Mouse (Mus musculus): ENCODE data around the gene Aars2. TPM values are rescaled to one million over a fixed set of nuclear protein-coding genes. Genes with fewer than 3 reads are reported as not detected.

The Aars2 gene
- polyA plus RNA-seq, 1 experiment from 2014 or later, result 5.9 TPM

DNA sequence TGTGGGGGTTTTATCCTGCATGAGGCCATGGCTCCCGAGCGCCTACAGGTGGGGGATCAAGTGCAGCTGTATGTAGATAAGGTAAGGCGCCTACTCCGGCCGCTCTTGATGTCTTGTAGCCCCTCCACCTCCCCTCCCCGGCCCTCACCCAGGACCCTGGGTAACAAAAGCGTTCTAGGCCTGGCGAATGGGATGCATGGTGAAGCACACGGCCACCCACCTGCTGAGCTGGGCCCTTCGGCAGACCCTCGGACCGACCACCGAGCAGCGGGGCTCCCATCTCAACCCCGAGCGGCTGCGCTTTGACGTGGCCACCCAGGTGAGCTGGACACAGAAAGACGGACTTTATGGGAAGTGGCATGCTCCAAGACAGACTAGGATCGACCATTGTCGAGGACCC, 10.5 kb downstream of the Aars2 start:
- DNase-seq (ENCODE audit: low spot score) (no peak), ATAC-seq (no peak)
- Histone ChIP-seq H3K9ac (replicated peaks; ENCODE audit: low read depth) (no peak overlapping the region), H3K9me3 (ENCODE audit: low read length) (no peaks in the 10 kb centered on the region), H3K27ac (ENCODE audit: low read length) (no peak overlapping the region), H3K4me1 (ENCODE audit: insufficient read depth, low read depth, low read length) (no peaks in the 10 kb centered on the region), H3K4me2 (replicated peaks; ENCODE audit: low read depth, low read length) (no peak overlapping the region), H3K36me3 (ENCODE audit: insufficient read depth, low read length) (no peaks in the 10 kb centered on the region), H3K4me3 (ENCODE audit: low read depth, low read length) (no peak overlapping the region), H3K27me3 (replicated peaks; ENCODE audit: insufficient read depth, low read length) (no peaks in the 10 kb centered on the region)
- TF ChIP-seq EP300 (IDR thresholded peaks at IDR 0.05) (no peak), CTCF (IDR thresholded peaks at IDR 0.05) (no peak)
- 93% methylated on average over 21 of the region's 21 CpGs for WGBS

DNA sequence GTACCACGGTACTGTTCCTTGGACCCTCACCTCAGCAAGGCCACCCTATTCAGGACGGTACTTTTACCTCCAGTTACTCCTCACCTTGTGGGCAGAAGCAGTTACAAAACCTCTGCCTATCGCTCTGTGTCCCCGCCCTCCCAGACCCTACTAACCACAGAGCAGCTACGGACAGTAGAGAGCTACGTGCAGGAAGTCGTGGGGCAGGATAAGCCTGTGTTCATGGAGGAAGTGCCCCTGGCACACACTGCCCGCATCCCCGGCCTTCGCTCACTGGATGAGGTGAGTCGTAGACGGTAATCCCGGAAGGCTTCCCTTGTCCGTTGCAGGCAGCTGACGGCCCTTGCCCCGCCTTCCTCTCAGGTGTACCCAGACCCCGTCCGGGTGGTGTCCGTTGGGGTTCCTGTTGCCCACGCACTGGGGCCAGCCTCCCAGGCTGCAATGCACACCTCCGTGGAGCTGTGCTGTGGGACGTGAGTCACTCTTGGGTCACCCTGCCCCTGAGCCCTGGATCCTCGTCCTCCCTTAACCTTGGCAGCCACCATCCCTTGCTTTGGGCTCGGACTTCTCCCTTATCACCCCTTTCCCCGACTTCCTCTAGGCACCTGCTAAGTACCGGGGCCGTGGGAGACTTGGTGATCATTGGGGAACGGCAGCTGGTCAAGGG, 11.0 kb downstream of the Aars2 start:
- Histone ChIP-seq H3K4me3 (ENCODE audit: low read depth, low read length) (no peak overlapping the region), H3K27ac (ENCODE audit: low read length) (no peak overlapping the region), H3K9me3 (ENCODE audit: low read length) (no peaks in the 10 kb centered on the region), H3K4me2 (replicated peaks; ENCODE audit: low read depth, low read length) (no peak overlapping the region), H3K4me1 (ENCODE audit: insufficient read depth, low read depth, low read length) (no peaks in the 10 kb centered on the region), H3K9ac (replicated peaks; ENCODE audit: low read depth) (no peak overlapping the region), H3K36me3 (ENCODE audit: insufficient read depth, low read length) (no peaks in the 10 kb centered on the region), H3K27me3 (replicated peaks; ENCODE audit: insufficient read depth, low read length) (no peaks in the 10 kb centered on the region)
- ATAC-seq, result no peak
- WGBS, result 86% methylated on average over 28 of the region's 28 CpGs
- TF ChIP-seq EP300 (IDR thresholded peaks at IDR 0.05) (no peak), CTCF (IDR thresholded peaks at IDR 0.05) (no peak)
- no peak for DNase-seq (ENCODE audit: low spot score)

DNA sequence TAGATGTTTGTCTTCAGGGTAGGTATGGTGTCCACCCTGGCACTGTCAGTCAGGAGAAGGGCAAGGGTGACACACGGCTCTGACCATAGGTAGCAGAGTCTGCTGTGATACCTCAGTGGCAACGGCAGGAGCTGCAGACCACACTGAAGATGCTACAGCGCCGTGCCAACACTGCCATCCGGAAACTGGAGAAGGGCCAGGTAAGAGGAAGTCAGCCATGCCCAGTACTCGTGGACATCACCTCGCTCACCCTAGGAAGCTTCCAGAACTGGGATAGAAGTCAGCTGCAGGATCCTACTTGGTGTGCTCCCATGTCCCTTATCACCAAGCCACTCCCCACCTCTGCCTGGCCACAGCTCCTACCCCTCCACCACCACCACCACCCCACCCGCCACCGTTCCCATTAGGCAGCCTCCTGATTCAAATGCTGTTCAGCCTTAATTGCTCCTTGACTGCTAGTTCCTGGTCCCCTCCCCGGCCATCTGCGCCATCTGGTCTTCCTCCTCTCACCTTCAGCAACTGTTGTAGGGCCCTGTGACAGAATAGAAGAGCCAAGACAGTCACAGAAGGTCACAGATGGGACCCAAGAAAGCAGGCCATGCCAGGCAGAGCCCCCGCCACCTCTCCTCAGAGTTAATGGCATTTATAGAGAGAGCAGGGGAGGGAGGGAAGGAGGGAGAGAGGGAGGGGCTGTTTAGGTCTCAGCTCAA, 12.3 kb downstream of the Aars2 start:
- DNase-seq (ENCODE audit: low spot score) (no peak), ATAC-seq (no peak)
- Histone ChIP-seq H3K9ac (replicated peaks; ENCODE audit: low read depth) (no peak overlapping the region), H3K4me2 (replicated peaks; ENCODE audit: low read depth, low read length) (no peak overlapping the region), H3K4me1 (ENCODE audit: insufficient read depth, low read depth, low read length) (peaks cover 4% of the 10 kb centered on the region; the same call in 1 of the 2 replicates), H3K36me3 (ENCODE audit: insufficient read depth, low read length) (no peaks in the 10 kb centered on the region), H3K4me3 (ENCODE audit: low read depth, low read length) (no peak overlapping the region), H3K27ac (ENCODE audit: low read length) (no peak overlapping the region), H3K27me3 (replicated peaks; ENCODE audit: insufficient read depth, low read length) (no peaks in the 10 kb centered on the region), H3K9me3 (ENCODE audit: low read length) (no peaks in the 10 kb centered on the region)
- WGBS, result 82% methylated on average over 12 of the region's 12 CpGs
- TF ChIP-seq EP300 (IDR thresholded peaks at IDR 0.05), result no peak
- no peak for TF ChIP-seq CTCF (IDR thresholded peaks at IDR 0.05)

DNA sequence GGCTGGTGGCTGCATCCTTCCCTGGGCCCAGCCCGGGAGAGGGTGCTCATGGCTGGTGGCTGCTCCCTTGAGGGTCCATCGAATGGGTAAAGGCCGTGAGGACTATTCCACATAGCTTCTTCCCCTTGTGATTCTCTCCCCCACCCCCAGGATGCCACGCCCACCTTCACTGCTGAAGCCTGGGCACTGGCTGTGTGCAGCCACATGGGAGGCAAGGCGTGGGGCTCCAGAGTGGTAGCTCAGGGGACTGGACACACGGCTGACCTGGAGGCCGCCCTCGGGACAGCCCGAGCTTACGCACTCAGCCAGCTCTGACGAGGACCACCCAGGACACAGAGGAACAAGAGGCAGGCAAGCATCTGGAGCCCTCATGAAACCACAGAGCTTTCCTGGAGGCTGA, 13.5 kb downstream of the Aars2 start:
- Histone ChIP-seq H3K9ac (replicated peaks; ENCODE audit: low read depth) (no peak overlapping the region), H3K9me3 (ENCODE audit: low read length) (no peaks in the 10 kb centered on the region), H3K4me1 (ENCODE audit: insufficient read depth, low read depth, low read length) (peaks cover 4% of the 10 kb centered on the region; the same call in 1 of the 2 replicates), H3K4me3 (ENCODE audit: low read depth, low read length) (no peak overlapping the region), H3K36me3 (ENCODE audit: insufficient read depth, low read length) (no peaks in the 10 kb centered on the region), H3K27me3 (replicated peaks; ENCODE audit: insufficient read depth, low read length) (0 out of 2 replicates have a peak, but pooled peaks cover 3% of the 10 kb centered on the region), H3K27ac (ENCODE audit: low read length) (no peak overlapping the region), H3K4me2 (replicated peaks; ENCODE audit: low read depth, low read length) (no peak overlapping the region)
- WGBS, result 79% methylated on average over 11 of the region's 11 CpGs
- ATAC-seq (no peak), DNase-seq (ENCODE audit: low spot score) (no peak)
- TF ChIP-seq CTCF (IDR thresholded peaks at IDR 0.05) (no peak), EP300 (IDR thresholded peaks at IDR 0.05) (no peak)

DNA sequence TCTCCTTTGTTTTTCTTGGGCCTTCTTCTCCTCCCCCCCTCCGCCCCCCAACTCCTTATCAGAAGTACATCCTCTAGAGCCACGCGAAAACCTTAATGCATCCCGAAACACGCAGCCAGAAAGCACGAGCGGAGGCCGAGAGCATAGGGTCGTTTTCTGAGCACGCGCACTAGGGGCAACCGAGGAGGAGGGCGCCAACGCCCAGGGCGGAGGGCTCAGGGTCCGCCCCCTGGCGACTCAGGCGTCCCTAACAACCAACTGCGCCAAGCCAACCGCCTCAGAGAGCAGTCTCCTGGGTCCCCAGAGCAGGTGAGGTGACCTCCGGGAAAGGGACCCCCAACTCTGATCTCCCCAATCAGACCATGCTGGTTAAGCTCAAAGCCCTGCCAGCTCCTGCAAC, 16.6 kb downstream of the Aars2 start, which contains the start of gene Tcte1:
Tcte1 (plus strand) TSS at position 172 of the 400 bp plus-strand sequence.
- TF ChIP-seq CTCF (IDR thresholded peaks at IDR 0.05), result peak; percentile 16; the same call in 1 of the 2 replicates
- TF ChIP-seq EP300 (IDR thresholded peaks at IDR 0.05), result no peak
- H3K4me1 ChIP-seq (ENCODE audit: insufficient read depth, low read depth, low read length), result peaks cover 4% of the 10 kb centered on the region; the same call in 1 of the 2 replicates
- no peak within 1 kb of the TSS for H3K27ac ChIP-seq (ENCODE audit: low read length)
- peak within 1 kb of the TSS; percentile 51 for H3K4me2 ChIP-seq (replicated peaks; ENCODE audit: low read depth, low read length)
- DNase-seq (ENCODE audit: low spot score) (no peak), ATAC-seq (peak; percentile 62)
- peak within 1 kb of the TSS; percentile 20; the same call in 1 of the 2 replicates for H3K4me3 ChIP-seq (ENCODE audit: low read depth, low read length)
- H3K36me3 ChIP-seq (ENCODE audit: insufficient read depth, low read length), result no peaks in the 10 kb centered on the region
- H3K9me3 ChIP-seq (ENCODE audit: low read length), result no peaks in the 10 kb centered on the region
- H3K9ac ChIP-seq (replicated peaks; ENCODE audit: low read depth), result 0 out of 2 replicates have a peak within 1 kb of the TSS, but pooled peaks have one; percentile 23
- H3K27me3 ChIP-seq (replicated peaks; ENCODE audit: insufficient read depth, low read length), result 0 out of 2 replicates have a peak, but pooled peaks cover 3% of the 10 kb centered on the region
- WGBS, result 1% methylated on average over 20 of the region's 21 CpGs

DNA sequence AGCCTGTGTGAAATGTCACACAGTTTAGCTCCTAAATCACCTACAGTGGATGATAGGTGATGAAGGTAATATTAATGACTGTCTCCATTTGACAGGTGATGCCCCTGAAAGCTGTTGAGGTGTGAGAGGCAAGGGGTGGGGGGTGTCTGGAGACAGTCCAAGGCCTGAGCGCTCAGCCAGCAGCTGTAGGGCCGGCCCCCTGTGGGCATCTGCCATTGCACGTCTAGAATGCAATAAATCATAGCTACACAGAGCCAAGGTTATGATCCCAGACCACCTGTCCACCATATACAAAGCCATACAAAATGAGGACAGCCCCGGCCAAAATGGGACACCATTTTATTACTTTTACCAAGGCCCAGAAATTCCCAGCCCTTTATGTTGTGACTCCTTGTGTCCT, 18.3 kb downstream of the Aars2 start:
- Histone ChIP-seq H3K9ac (replicated peaks; ENCODE audit: low read depth) (no peak overlapping the region), H3K27ac (ENCODE audit: low read length) (no peak overlapping the region), H3K9me3 (ENCODE audit: low read length) (no peaks in the 10 kb centered on the region), H3K4me1 (ENCODE audit: insufficient read depth, low read depth, low read length) (peaks cover 4% of the 10 kb centered on the region; the same call in 1 of the 2 replicates), H3K27me3 (replicated peaks; ENCODE audit: insufficient read depth, low read length) (peaks cover 9% of the 10 kb centered on the region), H3K4me2 (replicated peaks; ENCODE audit: low read depth, low read length) (no peak overlapping the region), H3K4me3 (ENCODE audit: low read depth, low read length) (no peak overlapping the region), H3K36me3 (ENCODE audit: insufficient read depth, low read length) (no peaks in the 10 kb centered on the region)
- DNase-seq (ENCODE audit: low spot score) (no peak), ATAC-seq (no peak)
- TF ChIP-seq EP300 (IDR thresholded peaks at IDR 0.05), result no peak
- TF ChIP-seq CTCF (IDR thresholded peaks at IDR 0.05), result no peak
- WGBS, result 61% methylated on average over 4 of the region's 4 CpGs
